Mouse (Mus musculus): ENCODE results near the gene Atcay.

Gene Atcay

DNA sequence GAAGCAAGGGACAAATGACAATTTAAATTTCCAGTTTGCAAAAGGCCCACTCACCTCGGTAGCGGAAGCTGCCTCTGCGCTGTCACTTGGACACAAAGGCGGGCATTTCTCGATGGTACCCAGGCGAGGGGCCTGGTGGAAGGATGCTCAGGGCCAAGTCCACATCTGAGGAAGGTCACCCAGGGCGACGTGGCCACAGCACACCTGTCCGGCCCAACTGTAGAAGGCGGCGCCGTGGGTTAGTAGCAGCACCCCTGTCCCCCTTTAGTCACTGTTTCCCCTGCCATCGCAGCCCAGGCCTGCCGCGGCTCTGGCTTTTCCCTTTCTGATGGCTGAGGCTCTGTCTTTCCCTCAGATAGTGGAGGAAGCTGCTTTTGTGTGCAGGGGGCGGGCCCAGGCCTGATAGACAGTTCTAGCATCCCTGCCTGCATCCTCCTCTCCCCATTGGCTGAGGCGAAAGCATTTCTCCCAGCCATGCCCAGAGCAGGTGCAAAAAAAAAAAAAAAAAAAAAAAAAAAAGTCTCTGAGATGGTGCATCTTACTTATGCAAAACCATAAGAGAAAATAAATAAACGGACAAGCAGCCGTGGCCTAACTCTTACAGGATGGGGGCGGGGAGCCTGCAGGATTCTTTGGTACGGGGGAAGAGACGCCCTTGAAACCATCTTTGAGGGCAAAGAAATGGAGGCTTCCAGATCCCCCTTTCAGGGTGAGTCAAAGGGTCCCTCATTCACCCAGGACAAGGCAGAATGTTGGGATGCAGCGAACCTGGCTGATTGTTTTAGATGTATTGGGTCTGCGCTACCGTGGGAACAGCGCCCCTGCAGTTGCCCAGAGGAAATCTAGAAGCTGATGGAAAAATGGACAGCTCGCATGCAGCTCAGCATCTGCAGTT lies at the start of gene Atcay:
Atcay (minus strand) TSS at position 396 of the 895 bp plus-strand sequence.
- DNase-seq = no peak

DNA sequence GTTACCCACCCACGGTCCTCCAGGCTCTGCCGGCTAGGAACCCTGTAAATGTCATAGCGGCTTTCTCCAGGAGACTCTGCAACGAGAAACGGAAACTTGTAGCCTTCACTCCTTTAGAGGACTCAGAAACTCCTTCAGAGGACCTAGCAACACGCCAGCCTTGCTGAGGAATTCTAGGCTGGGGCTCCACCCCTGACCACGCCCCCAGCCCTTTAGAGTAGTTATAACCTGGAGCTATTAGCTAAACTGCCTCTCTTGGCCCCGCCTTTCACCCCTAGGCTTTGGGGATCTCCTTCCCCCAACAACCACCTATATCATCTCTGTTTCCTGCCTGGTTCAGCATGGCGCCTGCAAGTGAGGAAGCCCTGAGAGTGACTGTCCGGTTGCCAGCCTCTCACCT lies 48.9 kb upstream of the Atcay start:
- no peak for DNase-seq

DNA sequence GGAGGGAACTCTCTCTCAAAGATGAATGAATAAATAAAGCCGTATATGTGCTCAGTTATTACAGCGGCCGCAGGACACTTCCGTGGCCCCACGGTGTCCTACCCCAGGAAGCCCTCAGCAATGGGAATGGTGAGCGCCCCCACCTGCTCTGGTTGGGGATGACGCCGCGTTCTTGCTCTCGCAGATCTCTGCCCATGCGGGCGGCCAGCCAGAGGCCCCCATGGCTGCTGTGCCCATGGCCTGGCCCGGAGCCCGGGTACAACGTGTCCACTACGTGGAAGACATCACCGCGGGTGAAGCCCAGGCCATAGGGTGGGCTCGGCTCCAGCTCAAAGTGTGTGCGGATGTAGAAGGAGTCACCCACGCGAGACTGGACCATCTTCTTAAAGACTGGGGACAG lies 47.0 kb upstream of the Atcay start:
- DNase-seq = no peak

DNA sequence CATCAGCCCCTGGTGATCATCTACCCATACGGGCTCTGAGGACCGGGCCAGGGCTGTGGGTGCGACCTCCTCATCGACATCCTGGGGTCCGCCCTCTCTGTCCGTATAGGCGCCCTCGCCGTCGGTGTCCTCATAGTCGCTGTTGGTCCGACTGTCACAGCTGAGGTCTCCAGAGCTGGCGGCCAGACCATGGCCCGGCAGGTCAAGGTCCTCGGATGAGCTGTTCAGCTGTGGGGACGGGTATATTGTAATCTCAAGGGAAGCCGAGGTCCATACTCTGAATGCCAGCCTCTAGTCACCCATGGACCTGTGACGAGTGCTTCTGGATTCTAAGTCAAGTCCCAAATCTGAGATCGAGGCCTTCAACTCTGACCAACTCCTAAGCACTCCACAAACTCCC lies 43.2 kb upstream of the Atcay start:
- no peak for DNase-seq

DNA sequence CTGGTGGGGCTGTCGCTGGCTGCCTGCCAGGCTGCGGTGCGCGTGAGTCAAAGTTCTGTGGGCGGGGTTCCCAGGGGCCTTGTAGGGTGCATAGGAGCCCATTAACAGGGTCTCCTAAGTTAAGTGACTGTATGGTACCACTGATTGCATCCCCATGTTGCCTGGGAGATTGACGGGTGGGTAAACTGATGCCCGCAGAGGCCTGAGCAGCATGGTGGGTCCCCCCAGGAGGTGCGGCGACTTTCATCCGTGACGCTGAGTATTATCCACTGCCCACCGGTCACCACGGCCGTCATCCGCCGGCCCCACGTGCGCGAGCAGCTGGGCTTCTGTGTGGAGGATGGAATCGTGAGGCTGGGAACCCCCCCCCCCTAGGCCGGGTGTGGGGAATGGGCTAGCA lies 41.7 kb upstream of the Atcay start:
- peak; percentile 90 for DNase-seq

DNA sequence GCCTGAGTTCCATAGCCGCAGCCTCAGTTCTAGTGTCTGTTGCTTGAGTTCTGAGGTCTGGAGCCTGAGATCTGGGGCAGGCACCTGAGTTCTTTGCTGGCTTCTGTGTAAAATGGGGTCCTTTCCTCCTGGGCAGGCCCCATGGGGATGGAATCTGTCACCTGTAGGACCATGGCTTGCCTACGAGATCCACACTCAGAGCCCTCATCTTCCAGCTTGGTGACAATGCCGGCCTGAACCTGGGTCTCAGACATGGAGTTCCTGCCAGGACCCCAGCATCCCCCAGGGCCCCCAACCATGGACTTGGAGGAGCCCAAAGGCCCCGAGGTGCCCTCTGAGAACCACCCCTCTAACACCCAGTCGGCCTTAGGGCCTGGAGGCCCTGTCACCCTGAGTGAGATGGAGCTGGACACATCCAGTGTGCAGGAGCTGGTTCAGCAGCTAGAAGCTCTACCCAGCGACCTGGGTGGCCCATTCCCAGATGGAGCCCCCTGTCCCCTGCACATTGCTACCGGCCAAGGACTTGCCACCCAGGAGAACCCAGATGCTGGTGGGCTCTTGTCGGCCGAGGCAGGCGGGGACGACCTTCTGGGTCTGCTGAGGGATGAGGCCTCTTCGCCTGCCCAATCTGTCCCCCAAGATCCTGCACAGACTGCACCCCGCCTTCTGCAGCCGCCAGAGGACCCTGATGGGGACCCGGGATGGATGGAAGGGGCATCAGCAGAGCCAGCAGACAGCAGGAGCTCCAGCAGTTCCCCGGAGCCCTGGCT lies 38.2 kb upstream of the Atcay start:
- peak; percentile 95 for DNase-seq

DNA sequence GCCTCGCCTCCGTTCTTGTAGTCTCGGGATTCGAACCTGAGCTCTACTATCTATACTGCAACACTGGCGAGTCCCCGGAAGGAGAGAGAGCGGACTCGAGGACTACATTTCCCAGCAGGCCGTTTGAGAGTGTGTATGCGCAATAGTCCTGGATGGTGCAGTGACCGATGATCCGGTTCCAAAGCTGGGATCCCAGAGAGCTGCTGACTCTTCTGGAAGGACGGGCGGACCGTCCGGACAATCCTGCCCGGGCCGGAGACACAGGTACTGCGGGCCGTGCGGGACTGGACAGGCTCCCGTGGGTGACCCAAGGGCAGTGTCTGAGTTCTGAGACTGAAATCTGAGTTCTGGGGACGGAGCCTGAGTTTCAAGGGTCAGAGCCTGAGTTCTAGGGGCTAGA lies 37.4 kb upstream of the Atcay start:
- DNase-seq = peak; percentile 99

DNA sequence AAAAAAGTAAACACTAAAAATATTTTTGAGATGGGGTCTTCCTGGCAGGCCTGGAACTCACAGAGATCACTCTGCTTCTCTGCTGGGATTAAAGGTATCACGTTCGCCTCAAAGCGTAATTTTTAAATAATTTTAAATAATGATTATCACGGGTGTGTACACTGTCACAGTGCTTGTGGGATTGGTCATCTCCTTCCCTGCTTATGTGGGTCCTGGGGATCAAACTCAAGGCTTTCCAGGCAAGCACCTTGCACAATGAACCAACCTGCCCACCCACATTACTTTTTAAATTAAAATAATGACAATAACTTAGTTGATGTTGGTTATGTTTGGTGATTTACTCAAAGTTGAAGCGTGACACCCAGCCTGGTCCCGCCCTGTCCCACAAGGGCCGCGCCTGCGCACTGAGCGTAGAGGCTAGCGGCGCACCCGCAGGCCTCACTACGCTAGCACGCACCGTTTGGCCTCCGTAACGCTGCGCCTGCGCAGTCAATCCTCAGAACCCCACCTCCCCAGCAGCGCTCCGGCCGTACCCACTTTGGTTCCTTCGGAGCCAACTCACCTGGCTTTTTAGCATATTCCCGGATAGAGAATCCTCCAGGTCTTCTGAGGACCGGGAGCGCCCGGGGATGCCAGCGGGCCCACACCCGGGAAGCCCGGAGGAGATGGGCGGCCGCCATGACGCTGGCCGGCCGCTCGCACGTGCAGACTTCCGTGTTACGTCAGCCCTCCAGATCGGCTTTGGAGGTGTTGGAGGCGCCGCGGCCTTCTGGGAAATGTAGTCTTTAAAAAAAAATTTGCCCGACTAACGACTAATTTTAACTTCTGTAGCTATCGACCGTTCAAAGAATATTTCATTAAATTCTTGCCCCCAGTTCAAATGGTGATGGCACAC lies 35.8 kb upstream of the Atcay start, which contains the start of the genes Mrpl54 and Apba3:
Mrpl54 (minus strand) TSS at position 724 of the 895 bp plus-strand sequence.
Apba3 (plus strand) TSS at position 750 of the 895 bp plus-strand sequence.
- peak; percentile 100 for DNase-seq

DNA sequence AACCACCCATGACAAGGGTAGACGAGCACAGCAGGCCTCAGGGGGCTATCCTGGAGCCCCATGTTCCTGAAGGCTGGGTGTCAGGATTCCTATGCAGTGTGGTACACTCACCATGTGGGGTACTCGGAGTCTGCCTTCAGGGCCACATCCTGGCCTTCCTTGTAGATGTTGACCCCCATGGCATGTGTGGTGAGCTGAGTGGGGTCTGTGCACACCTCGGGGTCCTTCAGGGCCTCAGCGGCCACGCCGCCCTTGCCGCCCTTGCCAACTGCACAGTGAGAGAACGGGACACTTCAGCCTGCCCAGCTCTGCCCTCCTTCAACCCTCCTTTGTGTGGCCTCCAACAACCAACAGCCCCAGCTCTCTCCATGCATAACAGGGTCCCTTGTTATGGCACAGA lies 34.9 kb upstream of the Atcay start:
- peak; percentile 96 for DNase-seq

DNA sequence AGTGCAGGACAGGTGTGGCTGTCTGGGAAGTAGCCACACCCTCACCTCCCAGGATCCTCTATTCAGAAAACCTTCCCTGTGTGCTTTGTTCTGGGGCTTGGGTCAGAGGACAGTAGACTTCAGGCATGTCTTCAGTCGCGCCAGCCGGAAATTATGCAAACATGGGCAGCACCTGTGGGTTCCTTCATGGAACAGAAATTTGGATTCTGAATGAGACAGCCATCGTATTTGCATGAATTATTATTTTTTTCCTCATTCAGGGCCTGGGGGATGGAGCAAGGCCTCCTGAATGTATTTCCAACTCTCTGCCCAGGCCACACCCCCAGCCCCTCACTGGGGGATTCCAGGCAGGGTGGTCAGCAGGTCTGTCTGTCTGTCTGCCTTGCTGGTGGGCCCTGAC lies 30.4 kb upstream of the Atcay start:
- DNase-seq = no peak

DNA sequence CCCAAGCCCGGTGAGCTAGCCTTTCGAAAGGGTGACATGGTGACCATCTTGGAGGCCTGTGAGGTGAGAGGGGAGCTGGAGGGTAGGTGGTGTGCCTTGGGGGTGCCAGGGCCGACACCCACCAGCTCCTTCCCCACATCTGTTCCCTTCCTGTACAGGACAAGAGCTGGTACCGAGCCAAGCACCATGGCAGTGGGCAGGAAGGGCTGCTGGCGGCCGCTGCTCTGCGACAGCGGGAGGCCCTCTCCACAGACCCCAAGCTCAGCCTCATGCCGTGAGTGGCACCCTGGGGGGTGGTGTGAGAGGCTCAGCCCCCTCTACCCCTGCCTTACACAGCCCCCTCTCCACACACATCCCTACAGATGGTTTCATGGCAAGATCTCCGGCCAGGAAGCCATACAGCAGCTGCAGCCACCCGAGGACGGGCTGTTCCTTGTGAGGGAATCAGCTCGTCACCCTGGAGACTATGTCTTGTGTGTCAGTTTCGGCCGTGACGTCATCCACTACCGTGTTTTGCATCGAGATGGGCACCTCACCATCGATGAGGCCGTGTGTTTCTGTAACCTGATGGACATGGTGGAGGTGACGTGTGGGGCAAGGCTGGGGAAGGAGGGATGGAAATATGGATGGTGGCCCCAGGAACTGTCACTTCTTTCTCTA lies 28.7 kb upstream of the Atcay start:
- no peak for DNase-seq

DNA sequence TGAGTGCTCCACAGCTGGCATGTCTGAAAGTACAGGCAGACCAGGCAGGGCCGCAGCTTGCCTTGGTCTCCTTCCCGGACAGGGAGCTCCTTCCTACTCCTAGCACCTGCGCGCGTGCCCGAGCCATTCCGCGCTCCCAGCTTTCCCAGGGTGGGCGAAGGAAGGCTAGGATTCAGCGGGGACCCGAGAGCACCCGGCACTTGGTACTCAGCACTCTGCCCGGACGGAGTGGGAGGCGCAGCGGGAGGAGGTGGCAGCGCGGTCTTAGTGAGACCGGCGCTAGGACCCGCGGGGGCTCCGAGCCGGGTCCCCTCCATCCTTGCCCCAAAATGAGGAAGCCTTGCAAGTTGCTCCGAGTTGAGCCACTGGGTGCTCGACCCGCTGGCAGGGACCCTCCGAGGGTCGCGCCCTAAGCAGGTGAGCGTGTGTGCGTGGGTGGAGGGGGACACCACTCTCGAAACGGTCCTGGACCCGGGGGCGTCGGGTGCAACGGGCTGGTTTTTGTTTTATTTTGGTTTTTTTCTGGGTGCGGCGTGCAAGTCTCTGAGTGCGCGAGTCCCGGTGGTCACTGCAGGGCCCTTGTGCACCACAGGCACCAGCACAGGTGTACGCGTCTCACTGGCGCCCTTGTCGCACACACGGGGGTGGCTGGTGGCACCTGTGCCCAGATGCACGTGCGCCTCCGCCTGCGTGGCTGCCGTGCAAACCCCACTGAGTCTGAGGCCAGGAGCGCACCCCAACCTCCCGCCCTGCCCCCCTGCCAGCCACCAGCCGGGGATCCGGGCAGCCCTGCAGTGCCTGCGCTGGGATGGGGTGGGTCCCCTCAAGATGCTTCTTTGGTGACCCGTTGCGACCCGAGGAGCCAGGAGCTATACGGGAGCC lies 26.8 kb upstream of the Atcay start:
- DNase-seq = no peak

DNA sequence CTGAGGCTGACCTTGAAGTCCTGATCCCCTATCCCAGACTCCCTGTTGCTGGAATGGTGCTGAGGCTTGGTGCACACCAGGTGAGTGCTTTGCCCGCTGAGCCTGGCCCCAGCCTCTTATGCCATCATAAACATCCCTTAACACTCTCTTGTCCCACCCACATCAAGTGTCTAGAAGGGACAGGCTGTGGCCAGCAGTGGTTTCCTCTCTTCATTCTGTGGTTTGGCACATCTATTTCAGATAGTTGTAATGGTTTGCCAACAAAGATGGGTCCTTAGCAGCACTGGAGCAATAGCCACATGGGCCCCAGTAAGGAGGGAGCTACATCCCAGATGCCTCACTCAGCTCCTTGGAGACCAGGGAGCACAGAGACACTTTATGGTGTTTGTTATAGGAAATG lies 24.3 kb upstream of the Atcay start:
- no peak for DNase-seq

DNA sequence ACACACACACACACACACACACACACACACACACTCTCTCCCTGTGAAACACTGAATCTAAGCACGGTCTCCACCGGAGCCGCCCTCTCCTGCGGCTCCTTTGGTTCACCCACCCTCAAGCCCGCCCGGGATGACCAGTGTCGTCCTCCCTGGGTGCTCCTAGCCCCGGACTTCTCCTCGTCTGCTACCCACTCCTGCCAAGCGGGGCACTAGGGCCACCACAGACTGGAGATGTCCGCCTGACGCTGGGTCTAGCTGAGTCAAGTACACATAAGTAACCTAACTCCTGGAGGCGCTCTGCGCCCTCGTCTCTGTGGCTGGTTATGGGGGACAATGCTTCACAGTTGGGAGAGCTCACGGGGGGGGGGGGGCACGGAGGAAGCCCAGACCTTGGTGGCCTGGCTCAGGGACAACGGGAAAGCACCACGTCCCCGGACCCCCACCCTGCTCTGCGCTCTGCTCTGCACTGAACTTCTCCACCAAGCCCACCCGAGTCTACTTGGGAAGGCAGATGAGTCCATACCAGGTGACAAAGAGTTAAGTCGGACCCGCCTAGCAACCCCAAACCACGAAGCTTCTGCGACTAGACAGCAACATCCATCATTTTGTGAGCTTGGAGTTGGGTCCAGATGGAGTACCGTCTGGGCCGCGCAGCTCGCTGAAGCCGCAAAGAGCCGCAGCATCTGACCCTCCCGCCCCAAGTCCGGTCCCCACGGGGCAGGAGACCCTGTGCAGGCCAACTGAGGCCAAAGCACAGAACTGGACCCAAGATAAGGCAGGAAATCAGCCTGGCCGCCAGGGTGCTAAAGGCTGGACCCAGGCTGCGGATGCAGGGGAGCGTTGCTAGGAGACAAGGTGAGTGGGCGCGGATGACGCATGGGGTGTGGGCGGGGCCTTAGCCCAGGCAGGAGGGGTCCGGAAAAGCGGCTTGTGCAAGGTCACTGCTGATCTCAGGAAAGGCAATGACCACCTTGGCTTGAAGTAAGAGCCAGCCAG lies 22.1 kb upstream of the Atcay start, which contains the start of gene Matk:
Matk (plus strand) TSS at position 512 of the 996 bp plus-strand sequence.
- DNase-seq = no peak

DNA sequence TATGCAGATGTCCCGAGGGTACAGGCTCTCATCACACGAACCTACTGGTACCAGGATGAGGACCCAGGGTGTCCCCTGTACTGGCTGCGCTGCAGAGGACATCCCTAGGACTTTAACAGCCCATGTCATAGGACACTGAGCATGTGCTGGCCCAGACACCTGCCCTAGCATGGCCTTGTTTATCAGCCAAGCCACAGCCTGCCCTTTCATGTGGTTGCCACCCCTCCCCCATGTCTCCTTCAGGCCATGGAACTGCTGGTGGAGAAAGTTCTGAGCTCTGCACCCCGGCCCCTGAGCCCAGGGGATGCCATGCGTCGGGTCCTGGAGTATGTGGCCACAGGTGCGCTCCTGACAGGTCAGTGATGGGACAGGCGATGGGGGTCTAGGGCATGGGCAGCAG lies 18.8 kb upstream of the Atcay start:
- no peak for DNase-seq

DNA sequence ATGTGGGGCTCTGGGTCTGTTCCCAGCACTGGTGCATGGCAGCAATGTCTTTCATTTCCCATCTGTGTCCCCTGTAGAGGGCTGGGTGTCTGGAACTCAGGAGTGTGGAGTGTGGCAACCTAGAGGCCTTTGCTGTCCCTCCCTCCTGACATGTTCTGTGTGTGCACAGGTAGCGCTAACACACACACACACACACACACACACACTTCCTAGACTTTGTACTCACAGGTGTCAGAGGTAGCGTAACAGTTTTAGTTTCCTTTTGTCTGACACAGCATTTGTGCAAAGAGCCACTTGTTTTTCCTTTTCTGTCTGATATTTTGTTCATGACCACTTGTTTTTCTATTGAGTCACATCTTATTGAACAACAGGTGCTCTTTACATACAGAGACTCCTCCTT lies 17.2 kb upstream of the Atcay start:
- DNase-seq = no peak

DNA sequence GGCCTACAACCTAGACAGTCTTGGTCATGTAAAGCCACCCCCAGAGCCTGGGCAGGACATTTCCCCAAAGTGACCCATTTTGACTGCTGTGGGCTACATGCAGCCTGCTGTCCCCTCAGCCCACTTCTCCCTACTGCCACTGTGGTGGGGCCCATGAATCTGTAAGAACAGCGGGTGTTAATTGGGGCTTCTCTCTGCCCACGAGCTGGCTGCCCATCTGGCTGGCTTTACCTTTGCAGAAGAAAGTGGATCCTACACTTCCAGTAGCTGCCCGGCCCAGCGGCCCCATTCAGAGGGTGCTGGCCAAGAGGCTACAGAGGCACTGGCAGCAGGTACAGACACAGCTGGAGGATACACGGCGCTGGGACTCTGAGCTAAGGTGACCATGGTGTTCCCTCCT lies 14.5 kb upstream of the Atcay start:
- no peak for DNase-seq

DNA sequence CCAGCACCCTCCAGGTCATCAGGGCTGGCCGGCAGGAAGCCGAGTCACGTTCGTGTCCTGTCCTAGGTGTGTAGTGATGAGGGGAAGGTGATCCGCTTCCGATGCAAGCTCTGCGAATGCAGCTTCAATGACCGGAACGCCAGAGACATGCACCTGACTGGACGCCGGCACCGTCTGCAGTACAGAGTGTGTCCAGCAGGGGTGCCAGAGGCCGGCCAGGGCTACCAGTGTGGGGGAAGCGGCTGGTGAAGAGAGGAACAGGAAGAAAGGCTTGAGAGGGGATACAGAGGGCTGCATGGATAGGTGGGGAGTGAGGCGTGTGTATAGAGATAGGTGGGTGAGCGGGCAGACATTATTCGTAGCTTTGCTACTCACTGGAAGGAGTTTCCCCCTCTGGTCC lies 14.0 kb upstream of the Atcay start:
- DNase-seq = peak; percentile 95

DNA sequence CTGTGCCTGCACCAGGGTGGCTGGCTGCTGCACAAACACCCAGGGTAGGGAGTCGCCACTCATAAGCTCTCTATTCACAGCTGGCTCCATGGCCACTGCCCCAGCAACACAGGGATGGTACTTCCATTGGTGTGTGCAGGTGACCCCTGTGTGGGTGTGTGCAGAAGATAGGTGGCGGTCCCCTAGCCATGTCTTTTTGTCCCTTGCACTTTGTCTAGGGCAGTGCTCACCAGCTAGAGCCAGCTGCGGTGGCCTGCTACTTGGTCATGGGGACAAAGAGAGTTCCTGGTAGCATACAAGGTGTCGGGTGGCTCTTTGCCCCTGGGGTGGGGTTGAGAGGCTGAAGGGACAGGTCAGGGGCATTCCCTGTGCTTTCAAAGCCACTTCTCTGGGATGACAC lies 13.5 kb upstream of the Atcay start:
- peak; percentile 91 for DNase-seq

DNA sequence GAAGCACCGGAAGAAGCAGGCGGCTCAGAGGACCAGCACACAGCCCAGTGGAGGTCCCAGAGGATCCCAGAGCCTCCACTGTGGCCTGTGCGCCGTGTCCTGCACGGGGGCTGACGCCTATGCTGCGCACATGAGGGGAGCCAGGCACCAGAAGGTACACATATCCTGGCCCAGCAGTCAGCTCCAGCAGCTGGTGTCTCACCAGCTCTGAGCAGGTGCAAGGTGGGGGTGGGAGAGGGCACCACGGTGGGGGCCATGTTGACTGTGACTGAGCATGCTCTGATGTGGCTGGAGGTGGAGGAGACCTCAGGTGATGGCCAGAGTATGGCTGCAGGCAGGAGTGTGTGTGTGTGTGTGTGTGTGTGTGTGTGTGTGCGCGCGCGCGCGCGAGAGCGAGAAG lies 11.4 kb upstream of the Atcay start:
- DNase-seq = no peak

All from heart, adult 11 months (tissue).